Mouse (Mus musculus): Measurements from ENCODE around the gene Rreb1. TPM values are rescaled to one million over a fixed set of nuclear protein-coding genes. Genes with fewer than 3 reads are reported as not detected.

The Rreb1 gene
- total RNA-seq, 2 experiments from 2014 or later, result 50.4 to 54.5 TPM

GRCm38 (mm10) chr13:37864697-37865096 lies 86.5 kb downstream of the Rreb1 start:
- DNase-seq, result no peak
- intact Hi-C loops (cut with DNase I), result no loop called here

GRCm38 (mm10) chr13:37866296-37866695 lies 88.1 kb downstream of the Rreb1 start:
- intact Hi-C loops (cut with DNase I), result no loop called here
- no peak for DNase-seq

GRCm38 (mm10) chr13:37866846-37867245 lies 88.6 kb downstream of the Rreb1 start:
- intact Hi-C loops (cut with DNase I), result no loop called here
- DNase-seq, result no peak

- intact Hi-C loops (cut with DNase I), result no loop called here
- DNase-seq, result no peak
Observed at GRCm38 (mm10) chr13:37870118-37870908, 92.1 kb downstream of the Rreb1 start.

GRCm38 (mm10) chr13:37872142-37872835 lies 94.1 kb downstream of the Rreb1 start:
- intact Hi-C loops (cut with DNase I), result no loop called here
- DNase-seq, result no peak

GRCm38 (mm10) chr13:37873125-37873891 lies 95.1 kb downstream of the Rreb1 start:
- DNase-seq, result no peak
- intact Hi-C loops (cut with DNase I), result no loop called here

- DNase-seq, result no peak
- intact Hi-C loops (cut with DNase I), result no loop called here
Observed at GRCm38 (mm10) chr13:37875919-37876318, 97.7 kb downstream of the Rreb1 start.

GRCm38 (mm10) chr13:37876366-37876765 lies 98.2 kb downstream of the Rreb1 start:
- intact Hi-C loops (cut with DNase I), result no loop called here
- no peak for DNase-seq

GRCm38 (mm10) chr13:37876836-37877235 lies 98.6 kb downstream of the Rreb1 start:
- intact Hi-C loops (cut with DNase I), result no loop called here
- no peak for DNase-seq

GRCm38 (mm10) chr13:37877241-37877640 lies 99.0 kb downstream of the Rreb1 start:
- no peak for DNase-seq
- intact Hi-C loops (cut with DNase I), result no loop called here

- intact Hi-C loops (cut with DNase I), result no loop called here
- no peak for DNase-seq
Observed at GRCm38 (mm10) chr13:37878918-37879331, 100.7 kb downstream of the Rreb1 start.

- no peak for DNase-seq
- intact Hi-C loops (cut with DNase I), result no loop called here
Observed at GRCm38 (mm10) chr13:37879556-37879955, 101.4 kb downstream of the Rreb1 start.

GRCm38 (mm10) chr13:37880035-37880434 lies 101.8 kb downstream of the Rreb1 start:
- DNase-seq, result no peak
- intact Hi-C loops (cut with DNase I), result no loop called here

GRCm38 (mm10) chr13:37880581-37881130 lies 102.5 kb downstream of the Rreb1 start:
- DNase-seq, result no peak
- intact Hi-C loops (cut with DNase I), result no loop called here

- peak; percentile 26 to 48 for DNase-seq
- intact Hi-C loops (cut with DNase I), result no loop called here
Observed at GRCm38 (mm10) chr13:37882521-37882920, 104.3 kb downstream of the Rreb1 start.

- intact Hi-C loops (cut with DNase I), result no loop called here
- DNase-seq, result no peak
Observed at GRCm38 (mm10) chr13:37883008-37883407, 104.8 kb downstream of the Rreb1 start.

- no peak for DNase-seq
- intact Hi-C loops (cut with DNase I), result no loop called here
Observed at GRCm38 (mm10) chr13:37885392-37885791, 107.2 kb downstream of the Rreb1 start.

- intact Hi-C loops (cut with DNase I), result no loop called here
- DNase-seq, result no peak
Observed at GRCm38 (mm10) chr13:37886024-37886423, 107.8 kb downstream of the Rreb1 start.

- intact Hi-C loops (cut with DNase I), result no loop called here
- DNase-seq, result no peak
Observed at GRCm38 (mm10) chr13:37894756-37895155, 116.6 kb downstream of the Rreb1 start.

- no peak for DNase-seq
- intact Hi-C loops (cut with DNase I), result no loop called here
Observed at GRCm38 (mm10) chr13:37895564-37896254, 117.5 kb downstream of the Rreb1 start.

Data from heart, postnatal 14 days (tissue).